Mouse (Mus musculus) telencephalon, adult 2 months (tissue): ENCODE results near the gene Pdzk1ip1.

Source experiments
- DNase-seq: peaks from one replicate; pipeline ENCODE4 v3.0.0-alpha.2; 2011; ENCODE audit warnings: low read depth, low spot score

Pdzk1ip1 gene

GRCm38 (mm10) chr4:115075204-115075915 lies 13.1 kb upstream of the Pdzk1ip1 start:
- no peak for DNase-seq

- DNase-seq, result no peak
Measured at GRCm38 (mm10) chr4:115078892-115079820, 9.4 kb upstream of the Pdzk1ip1 start.

- no peak for DNase-seq
Measured at GRCm38 (mm10) chr4:115079821-115080349, 8.6 kb upstream of the Pdzk1ip1 start.

GRCm38 (mm10) chr4:115083031-115083430 lies 5.5 kb upstream of the Pdzk1ip1 start:
- DNase-seq, result no peak

GRCm38 (mm10) chr4:115085522-115086095 lies 2.9 kb upstream of the Pdzk1ip1 start:
- DNase-seq, result no peak

- DNase-seq, result no peak
Measured at GRCm38 (mm10) chr4:115086257-115086656, 2.3 kb upstream of the Pdzk1ip1 start.

GRCm38 (mm10) chr4:115086763-115087415 lies 1.6 kb upstream of the Pdzk1ip1 start:
- no peak for DNase-seq

GRCm38 (mm10) chr4:115090592-115090991 lies 2.1 kb downstream of the Pdzk1ip1 start:
- DNase-seq, result no peak

GRCm38 (mm10) chr4:115091806-115092205 lies 3.3 kb downstream of the Pdzk1ip1 start:
- DNase-seq, result no peak

- no peak for DNase-seq
Measured at GRCm38 (mm10) chr4:115093331-115093864, 4.9 kb downstream of the Pdzk1ip1 start.

GRCm38 (mm10) chr4:115094056-115094455 lies 5.5 kb downstream of the Pdzk1ip1 start:
- DNase-seq, result no peak

- DNase-seq, result no peak
Measured at GRCm38 (mm10) chr4:115095671-115096434, 7.3 kb downstream of the Pdzk1ip1 start.

GRCm38 (mm10) chr4:115096435-115097145 lies 8.1 kb downstream of the Pdzk1ip1 start:
- DNase-seq, result no peak

GRCm38 (mm10) chr4:115097146-115097496 lies 8.6 kb downstream of the Pdzk1ip1 start:
- no peak for DNase-seq

GRCm38 (mm10) chr4:115101682-115102081 lies 13.2 kb downstream of the Pdzk1ip1 start:
- peak; percentile 56 for DNase-seq

GRCm38 (mm10) chr4:115103510-115103909 lies 15.0 kb downstream of the Pdzk1ip1 start:
- DNase-seq, result peak; percentile 83

GRCm38 (mm10) chr4:115111167-115111566 lies 22.7 kb downstream of the Pdzk1ip1 start:
- DNase-seq, result no peak

GRCm38 (mm10) chr4:115113266-115113665 lies 24.8 kb downstream of the Pdzk1ip1 start:
- DNase-seq, result no peak

GRCm38 (mm10) chr4:115119642-115120041 lies 31.1 kb downstream of the Pdzk1ip1 start:
- DNase-seq, result no peak

- DNase-seq, result no peak
Measured at GRCm38 (mm10) chr4:115121162-115121561, 32.7 kb downstream of the Pdzk1ip1 start.
